Mouse (Mus musculus) spleen, postnatal 14 days (tissue): ENCODE measurements around the gene Anks1.

ENCODE experiments used
- DNase-seq, 2 experiments: peaks; one replicate each; pipeline ENCODE4 v3.0.0; 2021 to 2022; ENCODE audit warnings: low spot score in 2 of 2

Gene Anks1

GRCm38 (mm10) chr17:28019785-28020696, 110.9 kb downstream of the Anks1 start:
- no peak for DNase-seq

- no peak for DNase-seq
Observed at GRCm38 (mm10) chr17:28021911-28022310, 112.8 kb downstream of the Anks1 start.

- no peak for DNase-seq
Observed at GRCm38 (mm10) chr17:28022854-28023655, 113.9 kb downstream of the Anks1 start.

- DNase-seq, result no peak
Observed at GRCm38 (mm10) chr17:28025541-28025961, 116.4 kb downstream of the Anks1 start.

- DNase-seq, result no peak
Observed at GRCm38 (mm10) chr17:28026111-28026872, 117.2 kb downstream of the Anks1 start.

- DNase-seq, result no peak
Observed at GRCm38 (mm10) chr17:28027197-28027596, 118.1 kb downstream of the Anks1 start.

- no peak for DNase-seq
Observed at GRCm38 (mm10) chr17:28028236-28028635, 119.1 kb downstream of the Anks1 start.

GRCm38 (mm10) chr17:28029308-28029707, 120.2 kb downstream of the Anks1 start:
- DNase-seq, result no peak

GRCm38 (mm10) chr17:28030446-28030845, 121.3 kb downstream of the Anks1 start:
- DNase-seq, result no peak

- DNase-seq, result no peak
Observed at GRCm38 (mm10) chr17:28031281-28031941, 122.3 kb downstream of the Anks1 start.

GRCm38 (mm10) chr17:28032219-28032618, 123.1 kb downstream of the Anks1 start:
- no peak for DNase-seq

- DNase-seq, result no peak
Observed at GRCm38 (mm10) chr17:28033046-28033580, 124.0 kb downstream of the Anks1 start.

GRCm38 (mm10) chr17:28034986-28035385, 125.9 kb downstream of the Anks1 start:
- no peak for DNase-seq

GRCm38 (mm10) chr17:28036813-28037756, 128.0 kb downstream of the Anks1 start:
- DNase-seq, result no peak

- no peak for DNase-seq
Observed at GRCm38 (mm10) chr17:28040620-28041019, 131.5 kb downstream of the Anks1 start.

- no peak for DNase-seq
Observed at GRCm38 (mm10) chr17:28041298-28041697, 132.2 kb downstream of the Anks1 start.

- DNase-seq, result no peak
Observed at GRCm38 (mm10) chr17:28042299-28042771, 133.2 kb downstream of the Anks1 start.

- no peak for DNase-seq
Observed at GRCm38 (mm10) chr17:28047017-28047416, 137.9 kb downstream of the Anks1 start.

- no peak for DNase-seq
Observed at GRCm38 (mm10) chr17:28047520-28047919, 138.4 kb downstream of the Anks1 start.

- DNase-seq, result no peak
Observed at GRCm38 (mm10) chr17:28048425-28048824, 139.3 kb downstream of the Anks1 start.
